Mouse (Mus musculus) stomach, adult 2 months (tissue): ENCODE results near the gene Stx6. TPM values are rescaled to one million over a fixed set of nuclear protein-coding genes. Genes with fewer than 3 reads are reported as not detected.

Experiments
- polyA plus RNA-seq: library from polyadenylated mRNA; depleted of rRNA; stranded (reverse); fragments of >200 nt; gene quantifications from 2 replicates; pipeline ENCODE4 v1.2.3, GENCODE M21; 2012; rRNA removed

Gene Stx6
- 17.4 and 26.2 TPM in 2 replicates for polyA plus RNA-seq

DNA sequence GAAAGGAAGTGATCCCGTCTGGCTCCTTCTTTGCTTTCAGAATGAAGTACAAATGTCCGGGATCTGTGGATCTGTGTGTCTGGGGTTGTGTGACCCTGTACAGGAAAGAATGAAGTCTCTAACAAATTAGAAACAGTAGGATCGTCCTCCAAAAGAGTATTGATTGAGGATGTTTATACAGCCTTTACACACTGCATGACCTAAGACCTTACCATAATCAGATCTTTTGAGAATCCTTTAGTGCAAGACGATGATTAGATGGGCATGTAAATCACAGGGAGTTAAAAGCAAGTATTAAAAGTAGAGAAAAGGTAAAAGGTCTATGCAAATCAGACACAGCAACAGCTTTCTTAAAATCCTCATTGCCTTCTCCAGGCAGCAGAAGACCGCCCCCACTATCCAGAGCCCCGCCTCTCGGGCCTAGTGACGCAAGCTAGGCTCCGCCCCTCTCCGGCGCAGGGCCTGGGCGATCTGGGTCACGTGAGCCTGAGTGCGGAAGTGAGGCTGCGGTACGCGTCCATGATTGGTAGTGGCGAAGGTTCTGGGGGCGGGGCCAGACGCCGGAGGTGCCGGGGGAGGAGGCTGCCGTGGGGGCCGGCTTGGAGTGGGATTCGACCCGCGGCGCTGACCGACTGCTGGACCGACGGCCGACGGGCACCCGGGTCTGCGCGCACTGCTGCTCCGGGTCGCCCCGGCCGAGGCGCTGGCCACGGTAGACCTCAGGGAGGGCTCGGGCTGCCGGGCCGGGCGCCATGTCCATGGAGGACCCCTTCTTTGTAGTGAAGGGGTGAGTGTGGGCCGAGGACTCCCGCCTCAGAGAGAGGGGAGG, at the start of gene Stx6:
Stx6 (plus strand) TSS at position 575 of the 829 bp plus-strand sequence.

DNA sequence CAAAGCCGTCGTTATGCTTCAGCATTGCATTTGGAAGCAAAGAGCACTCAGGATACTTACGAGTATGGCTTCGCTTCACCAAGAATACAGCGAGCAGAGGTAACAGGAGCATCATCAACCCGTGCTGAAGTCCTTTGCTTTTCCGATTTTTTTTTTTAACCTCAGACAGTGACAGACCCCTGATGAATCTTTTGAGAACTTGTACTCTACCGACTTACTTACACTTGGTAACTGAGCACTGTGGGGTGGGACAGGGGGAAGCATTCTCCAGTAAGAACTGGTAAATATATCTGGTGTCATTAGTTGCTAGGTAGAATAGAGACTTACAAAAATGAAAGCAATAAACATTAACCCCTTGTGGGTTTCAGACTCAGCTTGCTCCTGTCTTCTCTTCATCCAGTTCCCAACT, 11.9 kb upstream of the Stx6 start, which contains the start of gene Mr1:
Mr1 (minus strand) TSS at position 243 of the 409 bp plus-strand sequence.

DNA sequence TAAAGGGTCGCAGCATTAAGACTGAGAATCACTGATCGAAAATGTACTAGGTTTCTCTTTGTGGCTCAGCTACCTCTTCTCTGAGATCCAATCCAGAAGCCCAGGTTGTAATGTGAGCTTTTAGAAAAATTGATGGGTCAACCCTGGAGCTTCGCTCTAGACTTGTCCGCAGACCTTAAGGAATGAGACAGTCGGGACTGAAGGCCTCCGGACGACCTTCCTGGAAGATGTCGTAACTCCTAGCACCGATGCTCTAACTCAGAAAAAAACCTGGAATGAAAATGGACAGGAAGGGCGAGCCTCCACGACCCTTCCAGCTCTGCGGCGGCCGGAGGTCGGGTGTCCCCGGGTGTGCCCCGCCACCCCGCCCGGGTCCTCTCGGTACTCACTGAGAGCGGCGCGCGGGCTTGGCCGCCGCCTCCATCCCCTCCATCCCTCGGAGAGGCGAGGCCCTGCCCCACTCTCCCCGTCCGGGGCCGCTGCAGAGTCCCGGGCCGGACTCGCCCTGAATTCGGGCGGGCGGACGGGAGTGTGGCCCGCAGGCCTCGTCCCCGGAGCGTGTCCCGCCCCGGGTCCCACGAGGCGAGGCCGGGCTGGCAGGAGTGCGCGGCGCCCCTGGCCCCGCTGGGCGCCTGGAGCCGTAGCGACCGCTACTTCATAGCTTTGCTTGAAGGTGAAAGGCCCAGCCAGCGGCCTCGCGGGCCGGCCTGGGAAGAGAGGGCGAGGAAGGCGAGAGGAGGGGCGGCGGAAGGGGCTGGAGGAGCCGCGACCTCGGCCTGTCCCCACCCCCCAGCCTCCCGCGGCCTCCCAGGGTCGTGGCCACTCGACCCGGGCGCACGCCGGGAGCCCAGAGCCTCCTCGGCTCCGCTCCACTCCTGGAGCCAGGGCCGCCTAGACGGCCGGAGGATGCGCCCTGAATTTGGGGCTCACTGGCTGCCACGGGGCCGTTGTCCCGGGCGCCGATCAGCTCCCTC, 85.6 kb downstream of the Stx6 start, which contains the start of gene BC034090:
BC034090 (minus strand) TSS at position 648 of the 974 bp plus-strand sequence.

Other genes starting within 250 kb of the Stx6 start
- gene Ier5, start 59.1 kb upstream of the Stx6 start, polyA plus RNA-seq: 8.6 and 18.0 TPM in 2 replicates
- 0.20 and 0.77 TPM in 2 replicates for gene Mr1, start 11.9 kb upstream of the Stx6 start, polyA plus RNA-seq
- 2.6 and 4.8 TPM in 2 replicates for gene BC034090, start 85.7 kb downstream of the Stx6 start, polyA plus RNA-seq